Mouse (Mus musculus) myocyte (in vitro differentiated cells): ENCODE measurements at regions not wholly inside any gene's neighbourhood (a gene's known extent, or its start where the extent isn't known, plus 50 kb on each side); places are given as distances from the start of the nearest gene placed in this dataset.

Experiments used
- CEBPB ChIP-seq: IDR thresholded peaks from 2 replicates; pipeline ENCODE4 v1.6.1; 2011; ENCODE audit warnings: mild to moderate bottlenecking, moderate library complexity; ENCODE audit not compliant: poor library complexity, insufficient read depth, severe bottlenecking
- E2F4 ChIP-seq: IDR thresholded peaks from one replicate; pipeline ENCODE4 v1.6.1; 2011; ENCODE audit warnings: mild to moderate bottlenecking, control low read depth, moderate library complexity; ENCODE audit not compliant: insufficient read depth
- MAX ChIP-seq: IDR thresholded peaks from one replicate; pipeline ENCODE4 v1.6.1; 2011; ENCODE audit warnings: low read depth, mild to moderate bottlenecking, control low read depth
- MYOD1 ChIP-seq, 3 experiments: IDR thresholded peaks; one replicate each; pipeline ENCODE4 v1.6.1; 2011; ENCODE audit warnings: control low read depth in 2 of 3, low read depth in 2 of 3, mild to moderate bottlenecking in 2 of 3, moderate library complexity in 1 of 3; ENCODE audit not compliant: insufficient read length in 2 of 3, control insufficient read depth in 1 of 3
- MYOG ChIP-seq, 3 experiments: IDR thresholded peaks; one replicate each; pipeline ENCODE4 v1.6.1; 2011; ENCODE audit warnings: control low read depth in 2 of 3, low read depth in 2 of 3, mild to moderate bottlenecking in 2 of 3; ENCODE audit not compliant: insufficient read length in 2 of 3, control insufficient read depth in 1 of 3, insufficient read depth in 1 of 3
- POLR2A ChIP-seq: IDR thresholded peaks from one replicate; pipeline ENCODE4 v1.6.1; 2011; ENCODE audit warnings: low read depth, mild to moderate bottlenecking, control low read depth, moderate library complexity; ENCODE audit not compliant: insufficient read length
- POLR2AphosphoS2 ChIP-seq: IDR thresholded peaks from one replicate; pipeline ENCODE4 v1.6.1; 2011; ENCODE audit warnings: low read depth, control low read depth; ENCODE audit not compliant: insufficient read length
- REST ChIP-seq: IDR thresholded peaks from one replicate; pipeline ENCODE4 v1.6.1; 2011; ENCODE audit warnings: mild to moderate bottlenecking, control low read depth, moderate library complexity; ENCODE audit not compliant: insufficient read depth, insufficient read length
- SRF ChIP-seq: IDR thresholded peaks from one replicate; pipeline ENCODE4 v1.6.1; 2011; ENCODE audit warnings: low read depth; ENCODE audit not compliant: control insufficient read depth, insufficient read length
- TCF12 ChIP-seq: IDR thresholded peaks from one replicate; pipeline ENCODE4 v1.6.1; 2011; ENCODE audit warnings: mild to moderate bottlenecking, control low read depth; ENCODE audit not compliant: poor library complexity, insufficient read depth, severe bottlenecking
- TCF3 ChIP-seq: IDR thresholded peaks from one replicate; pipeline ENCODE4 v1.6.1; 2011; ENCODE audit warnings: low read depth, control low read depth; ENCODE audit not compliant: insufficient read length
- USF1 ChIP-seq: IDR thresholded peaks from one replicate; pipeline ENCODE4 v1.6.1; 2011; ENCODE audit warnings: low read depth, mild to moderate bottlenecking, control low read depth, moderate library complexity

GRCm38 (mm10) chr5:64597451-64597850 lies 205.7 kb upstream of the Klf3 start:
- TF ChIP-seq SRF (no peak), TCF12 (no peak), POLR2A (no peak), USF1 (no peak), E2F4 (no peak), POLR2AphosphoS2 (no peak), MYOD1 (IDR thresholded peaks at IDR 0.05; ENCODE audit: control insufficient read depth in 1 of 3, insufficient read length in 2 of 3, low read depth in 2 of 3) (no peak), TCF3 (no peak), REST (no peak), MAX (no peak), MYOG (IDR thresholded peaks at IDR 0.05; ENCODE audit: control insufficient read depth in 1 of 3, insufficient read depth in 1 of 3, insufficient read length in 2 of 3, low read depth in 2 of 3) (no peak), CEBPB (no peak)
